Mouse (Mus musculus) stomach, postnatal 0 days (tissue): ENCODE measurements around the gene Tsfm. TPM values are rescaled to one million over a fixed set of nuclear protein-coding genes. Genes with fewer than 3 reads are reported as not detected.

Experiments
- ATAC-seq: fragments of 200-750 bp; cut with Nextera tagmentation; 2 replicates; pipeline ENCODE4 v1.8.0; 2017; ENCODE audit not compliant: low FRiP score, low TSS enrichment
- DNase-seq: peaks from one replicate; pipeline ENCODE4 v3.0.0-alpha.2; 2016; ENCODE audit warnings: low spot score
- H3K27ac ChIP-seq: fragments of 300-500 bp; sonication (generic); replicated peaks from 2 replicates; pipeline ENCODE4 v1.5.1; 2014; ENCODE audit warnings: mild to moderate bottlenecking, control low read depth
- H3K27me3 ChIP-seq: fragments of 300-500 bp; sonication (generic); 2 replicates; pipeline ENCODE4 v1.6.1; 2014; ENCODE audit warnings: low read length; ENCODE audit not compliant: control insufficient read depth, insufficient read depth
- H3K36me3 ChIP-seq: fragments of 300-500 bp; sonication (generic); 2 replicates; pipeline ENCODE4 v1.6.1; 2014; ENCODE audit warnings: low read length, mixed read lengths; ENCODE audit not compliant: control insufficient read depth, insufficient read depth
- H3K4me1 ChIP-seq: fragments of 300-500 bp; sonication (generic); replicated peaks from 2 replicates; pipeline ENCODE4 v1.6.1; 2014; ENCODE audit warnings: antibody characterized with exemption; ENCODE audit not compliant: control insufficient read depth, insufficient read depth
- H3K4me2 ChIP-seq: fragments of 300-500 bp; sonication (generic); replicated peaks from 2 replicates; pipeline ENCODE4 v1.6.1; 2014; ENCODE audit warnings: low read depth, mild to moderate bottlenecking, control low read depth, moderate library complexity
- H3K4me3 ChIP-seq: fragments of 300-500 bp; sonication (generic); 2 replicates; pipeline ENCODE4 v1.5.1; 2014; ENCODE audit warnings: low read depth, low read length, control low read depth
- H3K9ac ChIP-seq: fragments of 300-500 bp; sonication (generic); 2 replicates; pipeline ENCODE4 v1.6.1; 2014; ENCODE audit warnings: mild to moderate bottlenecking, low read length, control low read depth, mixed read lengths
- H3K9me3 ChIP-seq: fragments of 300-500 bp; sonication (generic); 2 replicates; pipeline ENCODE4 v1.6.1; 2016; ENCODE audit warnings: low read length; ENCODE audit not compliant: control insufficient read depth
- CTCF ChIP-seq: IDR thresholded peaks from 2 replicates; pipeline ENCODE4 v1.5.1; 2016; ENCODE audit warnings: antibody characterized with exemption, low read depth, mild to moderate bottlenecking, moderate library complexity
- EP300 ChIP-seq: optimal IDR thresholded peaks from 2 replicates; pipeline ENCODE3; 2016; ENCODE audit warnings: antibody characterized with exemption
- WGBS: fragments of 180-500 bp; shearing (Covaris S2); extraction: QIAGEN DNeasy Blood & Tissue Kit; methylation state at CpG from one replicate; pipeline ENCODE4 v1.1.7; 2014; 5-methylcytosine and 5-hydroxymethylcytosine counted together
- polyA plus RNA-seq: library from polyadenylated mRNA; unstranded; fragments of >200 nt; fragmentation: Nextera tagmentation; extraction: Ambion mirVana; gene quantifications from 2 replicates; pipeline ENCODE4 v1.2.1, GENCODE M21; 2015

Gene Tsfm
- polyA plus RNA-seq, 1 experiment from 2014 or later = 61.3 TPM

DNA sequence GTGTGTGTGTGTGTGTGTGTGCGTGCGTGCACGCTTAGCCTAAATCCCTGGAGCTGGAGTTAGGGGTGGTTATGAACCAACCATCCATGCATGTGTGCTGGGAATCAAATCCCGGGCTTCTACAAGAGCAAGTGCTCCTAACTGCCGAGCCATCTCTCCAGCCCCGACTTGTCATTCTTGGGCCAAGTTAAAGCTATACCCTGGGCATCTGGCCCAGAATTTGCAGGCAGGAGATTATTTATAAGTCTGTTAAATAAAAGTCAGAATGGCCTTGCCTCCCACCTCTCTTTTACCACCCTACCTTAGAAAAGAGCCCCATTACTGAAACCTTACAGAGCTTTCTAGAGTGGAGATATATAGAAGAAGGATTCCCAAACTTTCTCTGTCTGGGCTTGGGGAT, 54.9 kb downstream of the Tsfm start:
- WGBS = 71% methylated on average over 6 of the region's 6 CpGs

DNA sequence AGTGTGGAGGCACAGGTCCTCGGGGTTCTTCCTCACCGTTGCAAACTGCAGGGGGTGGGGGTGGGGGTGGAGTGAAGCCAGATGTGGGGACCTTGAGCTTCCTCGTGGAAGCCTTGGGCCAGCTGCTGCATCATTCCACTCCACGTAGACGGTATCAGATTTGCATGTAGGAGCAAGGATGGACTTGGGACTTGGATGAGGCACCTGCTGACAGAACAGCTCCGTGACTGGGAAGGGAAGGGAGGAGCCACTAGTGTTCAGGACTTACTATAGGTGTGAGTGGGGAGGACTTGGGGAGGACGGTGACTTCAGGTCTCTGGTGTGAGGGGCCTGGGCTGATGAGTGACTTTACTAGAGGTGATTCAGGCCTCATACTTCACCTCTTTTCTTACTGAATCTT, 57.7 kb downstream of the Tsfm start:
- H3K4me2 ChIP-seq = no peak overlapping the region
- no peak for TF ChIP-seq CTCF
- no peak for TF ChIP-seq EP300
- no peak for DNase-seq
- no peak overlapping the region for H3K4me3 ChIP-seq
- H3K4me1 ChIP-seq = peaks cover 10% of the 10 kb centered on the region
- H3K27ac ChIP-seq = peak overlapping the region; percentile 83
- no peaks in the 10 kb centered on the region for H3K36me3 ChIP-seq
- no peak for ATAC-seq
- H3K9ac ChIP-seq = no peak overlapping the region
- no peaks in the 10 kb centered on the region for H3K27me3 ChIP-seq
- H3K9me3 ChIP-seq = no peaks in the 10 kb centered on the region
- WGBS = 17% methylated on average over 7 of the region's 7 CpGs

More for the DNA sequence above, 54.9 kb downstream of the Tsfm start:
- Histone ChIP-seq H3K4me3 (no peak overlapping the region), H3K4me1 (peaks cover 10% of the 10 kb centered on the region), H3K9ac (no peak overlapping the region), H3K27ac (no peak overlapping the region), H3K27me3 (no peaks in the 10 kb centered on the region), H3K9me3 (no peaks in the 10 kb centered on the region), H3K4me2 (no peak overlapping the region), H3K36me3 (no peaks in the 10 kb centered on the region)
- ATAC-seq = no peak
- no peak for TF ChIP-seq EP300
- TF ChIP-seq CTCF = no peak
- DNase-seq = no peak

DNA sequence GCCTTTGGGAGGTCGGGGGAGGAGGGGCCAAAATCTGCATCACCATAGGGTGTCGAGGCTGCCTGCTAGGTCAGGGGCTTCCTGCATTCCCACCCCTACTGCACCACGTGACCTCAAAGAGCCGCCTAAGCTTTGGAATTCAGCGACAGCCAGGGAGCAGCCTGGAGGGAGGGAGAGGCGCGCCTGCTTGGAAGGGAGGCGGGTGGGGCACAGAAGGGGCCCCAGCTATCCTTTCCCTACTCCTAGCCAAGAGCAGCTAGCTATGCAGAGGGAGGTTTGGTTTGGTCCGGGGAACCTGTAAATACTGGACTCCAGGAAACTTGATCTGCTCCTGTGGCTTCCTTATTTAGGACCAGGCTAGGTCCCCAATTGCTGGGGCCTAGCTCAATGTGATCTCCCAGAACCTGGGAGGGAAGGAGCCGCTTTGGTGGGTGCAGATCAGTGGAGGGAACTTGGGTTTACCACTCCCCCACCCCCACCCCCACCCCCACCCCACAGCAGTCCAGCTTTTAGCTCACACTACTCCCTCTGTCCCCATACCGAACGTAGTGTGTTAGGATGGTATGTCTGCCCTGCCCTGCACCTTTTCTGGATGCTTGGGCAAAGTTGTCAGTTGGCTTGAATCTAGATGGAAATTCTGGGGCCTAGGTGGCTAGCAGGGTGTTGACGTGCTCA, 58.5 kb downstream of the Tsfm start:
- peak; percentile 84 for DNase-seq
- H3K9me3 ChIP-seq = no peaks in the 10 kb centered on the region
- H3K4me2 ChIP-seq = no peak overlapping the region
- WGBS = 11% methylated on average over 13 of the region's 13 CpGs
- no peak overlapping the region for H3K4me3 ChIP-seq
- peaks cover 10% of the 10 kb centered on the region for H3K4me1 ChIP-seq
- ATAC-seq = peak; percentile 89
- no peaks in the 10 kb centered on the region for H3K36me3 ChIP-seq
- H3K27me3 ChIP-seq = no peaks in the 10 kb centered on the region
- H3K27ac ChIP-seq = peak overlapping the region; percentile 83
- no peak overlapping the region; the same call in none of the 2 replicates for H3K9ac ChIP-seq
- TF ChIP-seq CTCF = peak; percentile 32
- TF ChIP-seq EP300 = no peak

DNA sequence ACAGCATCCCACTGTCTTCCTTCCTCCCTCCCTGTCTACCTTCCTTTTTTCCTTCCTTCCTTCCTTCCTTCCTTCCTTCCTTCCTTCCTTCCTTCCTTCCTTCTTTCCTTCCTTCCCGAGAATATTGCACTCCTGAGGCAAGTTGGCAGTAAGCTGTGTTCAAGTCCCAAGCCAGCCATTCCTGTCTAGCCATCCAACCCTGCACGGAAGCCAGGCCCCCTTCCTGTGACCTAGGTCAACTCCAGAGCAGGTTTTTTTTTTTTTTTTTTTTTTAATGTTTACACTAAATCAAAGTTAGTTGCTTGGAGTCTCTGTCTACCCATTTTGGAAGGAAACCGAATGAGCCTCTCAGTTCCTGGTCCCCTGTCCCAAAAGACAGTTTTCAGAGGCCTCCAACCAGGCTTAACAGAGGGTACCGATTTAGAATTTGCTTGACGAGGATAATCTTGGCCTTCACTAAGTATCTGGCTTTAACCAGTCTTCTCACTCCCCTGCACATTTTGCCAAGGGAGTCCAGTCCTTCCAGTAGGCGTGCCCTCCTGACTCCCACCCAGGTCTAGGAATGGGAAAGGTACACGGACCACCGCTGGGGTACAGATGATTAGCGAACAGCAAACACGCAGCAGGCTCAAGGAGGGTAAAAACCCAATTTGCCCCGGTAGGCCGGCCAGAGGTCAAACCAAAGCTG, 59.1 kb downstream of the Tsfm start:
- WGBS = 10% methylated on average over 12 of the region's 12 CpGs
- Histone ChIP-seq H3K4me2 (no peak overlapping the region), H3K4me1 (peaks cover 10% of the 10 kb centered on the region), H3K9me3 (no peaks in the 10 kb centered on the region), H3K4me3 (no peak overlapping the region), H3K36me3 (no peaks in the 10 kb centered on the region), H3K27me3 (no peaks in the 10 kb centered on the region), H3K27ac (peak overlapping the region; percentile 83), H3K9ac (no peak overlapping the region; the same call in 1 of the 2 replicates)
- ATAC-seq (peak; percentile 13; the same call in 1 of the 2 replicates), DNase-seq (no peak)
- TF ChIP-seq CTCF (no peak), EP300 (no peak)

DNA sequence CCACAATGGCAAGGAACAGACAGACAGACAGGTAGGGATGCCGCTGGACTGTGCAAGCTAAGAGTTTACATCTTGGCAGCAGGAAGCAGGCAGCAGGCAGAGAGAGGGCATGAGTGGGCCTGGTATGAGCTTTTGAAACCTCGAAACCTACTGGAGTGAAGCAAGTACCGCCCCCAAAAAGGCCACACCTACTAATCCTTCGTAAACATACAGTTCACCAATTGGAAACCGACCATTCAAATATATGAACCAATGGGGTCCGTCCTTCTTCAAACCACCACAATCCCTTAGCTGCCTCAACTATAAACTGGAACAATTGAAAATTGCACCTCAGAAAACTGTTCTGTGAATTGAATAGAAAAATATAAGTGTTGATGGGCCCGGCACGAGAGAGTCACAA, 66.8 kb downstream of the Tsfm start:
- Histone ChIP-seq H3K27me3 (no peaks in the 10 kb centered on the region), H3K36me3 (no peaks in the 10 kb centered on the region), H3K9me3 (no peaks in the 10 kb centered on the region), H3K4me1 (no peaks in the 10 kb centered on the region; the same call in 1 of the 2 replicates), H3K27ac (peak overlapping the region; percentile 74; the same call in 1 of the 2 replicates), H3K9ac (no peak overlapping the region), H3K4me2 (no peak overlapping the region), H3K4me3 (no peak overlapping the region)
- ATAC-seq = no peak
- 84% methylated on average over 8 of the region's 8 CpGs for WGBS
- no peak for TF ChIP-seq CTCF
- TF ChIP-seq EP300 = no peak
- DNase-seq = no peak

DNA sequence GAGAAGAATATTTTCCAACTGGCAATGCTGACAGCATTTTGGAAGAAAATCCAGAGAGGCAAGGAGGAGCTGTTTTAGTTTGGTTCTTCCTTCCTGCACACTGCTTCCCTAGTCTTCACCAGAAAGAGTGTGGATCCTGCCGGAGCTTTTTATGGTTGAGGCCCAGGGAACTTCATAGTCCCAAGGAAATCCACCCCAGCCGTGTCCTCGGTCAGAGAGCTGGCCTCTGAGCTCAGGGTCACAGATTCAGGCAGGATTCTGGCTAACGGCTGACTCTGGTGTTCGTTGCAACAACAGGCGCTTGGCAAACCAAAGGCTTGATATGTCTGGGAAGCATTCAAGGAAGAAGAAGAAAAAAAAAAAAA, 67.7 kb downstream of the Tsfm start:
- no peak overlapping the region for H3K4me3 ChIP-seq
- 35% methylated on average over 6 of the region's 6 CpGs for WGBS
- TF ChIP-seq EP300 = no peak
- TF ChIP-seq CTCF = no peak
- no peak overlapping the region; the same call in 1 of the 2 replicates for H3K9ac ChIP-seq
- peak overlapping the region; percentile 74 for H3K27ac ChIP-seq
- H3K4me2 ChIP-seq = no peak overlapping the region
- no peaks in the 10 kb centered on the region for H3K27me3 ChIP-seq
- DNase-seq = no peak
- no peak for ATAC-seq
- H3K9me3 ChIP-seq = no peaks in the 10 kb centered on the region
- no peaks in the 10 kb centered on the region for H3K36me3 ChIP-seq
- H3K4me1 ChIP-seq = no peaks in the 10 kb centered on the region; the same call in 1 of the 2 replicates
